Mouse (Mus musculus) embryo, embryonic 10 days (tissue): Measurements from ENCODE around the gene Sparcl1.

ENCODE experiments used
- DNase-seq: peaks from one replicate; pipeline ENCODE4 v3.0.0-alpha.2; 2015; ENCODE audit warnings: low spot score

The Sparcl1 gene

DNA sequence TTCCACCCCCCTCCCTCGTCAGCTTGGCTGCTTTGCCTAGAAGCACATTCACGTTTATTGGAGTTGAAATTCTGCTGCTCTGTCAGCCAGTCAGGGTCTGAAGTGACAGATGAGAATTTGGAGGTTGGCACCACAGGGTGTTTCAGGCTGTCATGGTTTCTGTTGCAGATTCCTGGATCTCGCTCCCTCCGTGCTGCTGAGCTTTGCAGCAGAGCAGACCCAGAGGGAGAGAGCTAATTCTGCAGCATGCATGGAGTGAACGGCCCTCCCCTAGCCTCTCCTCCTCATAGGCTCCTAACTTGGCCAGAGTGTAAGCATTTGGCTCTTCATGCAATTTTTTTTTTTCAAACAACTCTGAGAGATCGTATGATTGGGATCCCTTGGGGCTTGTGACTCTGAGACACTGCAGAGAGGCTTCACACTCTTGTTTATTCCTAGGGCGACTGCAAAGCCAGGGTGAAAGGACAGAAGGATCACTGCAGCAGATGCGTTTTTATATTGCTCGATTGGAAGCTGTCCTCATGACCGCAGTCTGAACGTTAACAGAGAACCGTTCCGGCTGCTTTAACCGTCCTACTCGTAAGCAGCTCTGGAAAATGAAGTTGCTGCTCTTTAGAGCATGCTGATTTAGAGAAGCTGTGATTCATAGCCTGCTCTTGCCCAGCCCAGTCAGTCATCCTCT lies at the start of gene Sparcl1:
Gene Sparcl1 (minus strand): TSS at position 243 of the 682 bp plus-strand sequence.
- DNase-seq: no peak

DNA sequence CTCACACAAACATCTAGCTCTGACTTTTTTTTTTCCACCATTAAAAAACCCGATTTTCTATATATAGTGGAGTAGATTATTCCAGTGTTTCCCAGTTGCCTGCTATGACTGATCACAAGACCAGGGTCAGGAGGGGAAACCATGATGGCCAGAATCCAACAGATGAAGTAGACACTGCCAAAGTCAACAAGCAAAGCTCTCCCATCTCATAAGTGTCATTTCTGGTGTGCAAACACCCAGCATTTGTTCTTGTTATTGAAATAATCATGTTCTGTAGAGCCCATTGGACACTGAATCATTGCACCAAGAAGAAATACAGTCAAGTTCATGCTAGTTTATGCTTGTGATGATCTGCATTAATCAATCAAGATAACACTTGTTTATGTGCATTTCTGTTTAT lies 47.9 kb upstream of the Sparcl1 start:
- no peak for DNase-seq

DNA sequence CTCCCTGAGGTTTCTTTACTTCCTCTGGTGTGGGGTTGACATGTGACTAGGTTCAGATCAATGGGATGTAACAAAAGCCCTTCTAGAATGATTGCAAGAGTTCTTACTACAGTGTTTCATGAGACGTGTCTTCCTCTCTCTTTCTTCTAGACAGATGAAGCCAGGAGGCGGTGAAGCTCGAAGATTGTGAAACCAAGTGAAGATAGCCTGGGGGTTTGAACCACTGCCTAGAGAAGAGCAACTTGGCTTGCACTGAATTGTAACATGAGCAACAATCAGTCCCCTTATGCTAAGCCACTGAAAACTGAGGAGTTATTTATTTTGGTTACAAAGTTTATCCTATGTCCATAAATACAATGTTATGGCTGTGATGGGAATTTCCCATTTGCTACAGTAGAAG lies 47.0 kb upstream of the Sparcl1 start:
- no peak for DNase-seq

DNA sequence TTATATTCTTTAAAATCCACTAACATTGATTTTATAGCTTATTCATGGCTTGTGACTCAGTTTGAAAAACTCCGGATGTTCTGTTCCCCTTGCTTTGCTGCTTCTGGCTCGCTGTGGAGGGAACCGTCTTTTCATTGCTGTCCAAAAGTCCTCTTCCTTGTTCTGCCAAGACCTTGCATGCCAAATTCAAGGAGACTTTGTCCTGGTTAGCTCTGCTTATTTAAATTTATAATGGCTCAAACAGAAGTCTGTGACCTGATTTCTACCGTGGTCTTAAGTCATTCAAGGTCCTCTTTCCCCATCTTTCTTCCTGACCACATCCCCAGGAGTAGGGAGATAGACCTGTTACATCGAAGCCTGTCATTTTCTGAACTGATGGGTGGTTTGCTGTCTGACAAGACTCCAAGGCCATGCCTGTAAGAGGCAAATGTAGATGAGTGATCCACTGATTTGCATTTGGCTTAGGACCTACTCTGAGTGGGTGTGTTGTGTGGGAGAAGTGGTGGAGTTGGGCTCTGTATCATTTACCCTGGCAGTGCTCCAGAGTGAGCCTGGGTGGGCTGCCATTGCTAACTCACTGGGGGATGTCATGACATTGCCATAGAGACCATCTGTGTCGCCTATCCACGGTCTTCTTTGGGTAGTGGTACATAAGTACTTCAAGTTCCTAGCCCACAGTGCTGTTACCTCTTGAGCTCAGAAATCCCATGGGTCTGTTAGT lies 45.0 kb upstream of the Sparcl1 start:
- no peak for DNase-seq

DNA sequence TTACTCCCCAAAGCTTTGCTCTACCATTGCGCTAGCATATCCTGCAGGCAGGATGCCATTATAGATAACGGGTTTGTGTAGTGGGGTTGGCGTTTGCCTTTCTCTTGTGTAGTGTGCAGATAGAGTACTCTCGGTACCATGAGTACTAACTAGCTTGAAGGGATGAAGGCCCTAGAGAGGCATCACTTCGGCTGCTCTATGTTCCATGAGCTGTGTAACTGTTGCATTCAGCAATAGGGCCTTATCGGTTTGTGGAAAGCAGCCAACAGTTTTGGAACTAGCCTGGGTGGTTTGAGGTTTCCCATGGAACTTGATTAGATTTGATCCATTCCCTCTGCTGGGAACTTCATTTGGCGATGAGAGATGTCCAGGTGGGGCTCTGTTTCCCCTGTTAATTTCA lies 44.2 kb upstream of the Sparcl1 start:
- DNase-seq: no peak

DNA sequence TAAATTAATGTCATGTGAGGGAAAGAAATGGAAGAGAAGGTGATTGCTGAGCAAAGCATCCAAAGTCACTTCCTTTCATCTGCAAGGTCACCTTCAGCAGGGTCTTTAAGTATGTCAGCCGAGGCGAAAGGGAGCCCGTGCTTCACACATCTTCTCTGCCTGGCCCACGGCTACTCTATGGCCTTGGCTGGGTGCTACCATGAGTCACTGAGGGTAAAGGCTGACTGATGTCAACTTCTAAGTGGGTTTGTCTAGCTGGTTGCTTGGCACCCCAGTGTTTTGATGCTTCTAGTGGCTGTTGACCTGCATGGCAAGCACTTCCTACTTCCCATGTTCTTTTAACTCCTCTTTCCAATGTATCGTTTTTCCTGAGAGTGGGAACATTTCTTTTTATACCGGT lies 36.7 kb upstream of the Sparcl1 start:
- no peak for DNase-seq

DNA sequence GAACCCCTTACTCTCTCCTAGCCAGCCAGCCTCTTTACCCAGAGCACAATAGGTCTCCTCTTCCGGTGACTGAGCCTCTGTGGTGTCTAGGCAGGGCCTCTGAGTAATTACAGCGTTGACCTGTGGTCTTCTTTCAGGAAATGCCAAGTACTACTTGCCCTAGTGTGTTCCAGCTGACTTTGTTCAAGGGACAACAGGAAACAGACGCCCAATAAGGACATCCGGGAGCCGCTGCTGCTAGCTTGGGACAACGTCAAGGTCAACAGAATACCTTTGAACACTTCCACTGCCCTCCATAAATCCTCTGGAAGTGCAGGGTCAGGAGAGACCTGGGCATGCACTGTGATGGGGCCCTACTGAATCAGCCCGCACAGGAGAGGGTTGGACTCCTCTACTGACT lies 35.8 kb upstream of the Sparcl1 start:
- peak; percentile 17 for DNase-seq

DNA sequence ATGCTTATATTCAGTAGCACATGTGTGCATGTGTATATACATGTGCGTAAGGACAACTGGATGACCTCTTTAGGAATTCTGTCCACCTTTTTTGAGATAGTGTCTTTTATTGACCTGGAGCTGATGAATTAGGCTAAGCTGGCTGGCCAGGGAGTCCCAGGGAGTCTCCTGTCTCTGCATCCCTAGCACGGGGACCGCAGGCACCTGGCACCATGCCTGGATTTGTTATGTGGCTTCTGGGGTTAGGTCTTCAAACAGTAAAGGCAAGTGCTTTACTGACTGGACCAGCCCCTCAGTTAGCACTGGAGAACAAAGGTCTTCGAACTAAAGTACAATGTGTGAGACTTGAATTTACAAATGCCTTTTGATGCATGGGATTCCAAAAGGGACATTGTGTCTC lies 30.5 kb upstream of the Sparcl1 start:
- no peak for DNase-seq

DNA sequence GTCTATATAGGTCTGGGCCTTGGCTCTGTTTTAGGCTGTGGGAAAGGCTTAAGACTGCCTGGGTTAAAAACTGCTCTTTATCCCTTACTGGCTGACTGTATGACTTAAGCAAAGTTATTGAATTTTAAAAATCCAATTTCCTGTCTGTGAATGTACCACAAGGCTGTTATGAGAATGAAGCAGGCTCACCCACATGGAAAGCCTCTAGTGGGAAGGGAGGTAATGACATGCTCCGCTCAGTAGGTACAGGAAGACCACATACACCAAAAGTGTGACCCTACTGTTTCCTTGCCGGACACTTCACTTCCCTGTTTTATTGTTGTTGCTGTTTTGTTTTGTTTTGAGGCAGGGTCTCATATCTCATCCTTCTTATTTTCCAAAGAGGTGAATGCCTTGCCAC lies 27.5 kb upstream of the Sparcl1 start:
- no peak for DNase-seq

DNA sequence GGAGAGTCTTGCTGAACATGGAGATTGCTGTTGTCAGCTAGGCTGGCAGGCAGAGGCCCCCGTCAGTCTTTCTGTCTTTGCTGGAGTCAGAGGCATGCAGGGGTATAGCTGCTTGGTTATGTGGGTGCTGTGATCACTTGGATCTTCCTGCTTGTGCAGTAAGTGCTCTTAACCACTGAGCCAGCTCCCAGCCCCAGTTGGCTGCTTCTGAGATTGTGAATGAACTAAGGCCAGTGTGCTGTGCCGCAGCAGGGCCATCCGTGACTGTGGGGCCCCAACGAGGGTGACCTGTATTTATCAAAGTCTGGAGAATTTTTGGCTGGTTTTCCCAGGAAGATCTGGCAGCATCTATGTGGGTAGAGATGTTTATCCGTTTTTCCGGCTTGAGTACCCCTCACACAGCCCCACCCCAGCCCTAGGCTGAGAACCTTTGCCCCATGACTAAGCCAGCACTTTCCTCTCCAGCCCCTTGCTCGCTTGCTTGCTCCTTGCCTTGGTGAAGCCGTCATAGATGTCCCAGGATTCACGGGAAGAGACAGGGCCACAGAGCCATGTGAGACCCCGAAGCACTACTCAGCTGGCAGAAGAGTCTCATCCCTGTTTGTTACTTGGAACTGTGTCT lies 24.5 kb upstream of the Sparcl1 start:
- DNase-seq: no peak

DNA sequence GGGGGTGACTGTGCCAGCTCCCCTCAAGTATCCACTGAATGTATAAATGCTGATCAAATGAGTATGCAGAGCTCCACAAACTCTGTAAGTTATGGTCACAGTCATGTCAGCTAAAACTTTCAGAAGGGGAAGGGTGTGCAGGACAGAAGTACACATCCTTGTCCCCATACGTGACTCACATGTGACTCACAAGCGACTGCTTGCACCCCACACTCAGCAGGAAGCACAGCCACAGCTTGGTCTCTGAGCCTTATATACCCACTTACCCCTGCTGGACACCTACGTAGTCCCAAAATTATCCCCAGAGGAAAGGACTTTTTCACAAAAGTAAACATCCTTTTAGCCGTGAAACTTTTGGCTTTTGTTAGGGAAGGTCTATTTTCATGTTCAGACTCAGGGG lies 20.2 kb upstream of the Sparcl1 start:
- DNase-seq: no peak

DNA sequence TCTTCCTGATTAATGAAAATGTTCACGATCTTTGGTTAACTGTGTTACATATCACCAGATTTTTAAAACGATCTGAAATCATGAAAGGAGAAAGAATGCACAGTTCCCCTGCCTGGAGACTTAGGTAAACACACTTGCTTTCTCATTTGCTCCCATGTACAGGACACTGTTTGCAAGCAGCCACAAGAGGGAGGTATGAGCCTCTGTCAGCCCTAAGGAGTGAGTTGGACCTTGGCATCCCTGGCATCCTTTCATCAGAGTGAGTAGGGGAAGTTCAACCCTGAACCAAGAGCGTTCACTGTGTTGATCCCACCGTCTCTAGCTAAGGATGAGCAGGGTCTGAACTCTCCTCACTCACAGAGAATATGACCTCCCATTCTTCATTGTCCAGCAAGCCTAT lies 18.0 kb upstream of the Sparcl1 start:
- DNase-seq: peak; percentile 58

DNA sequence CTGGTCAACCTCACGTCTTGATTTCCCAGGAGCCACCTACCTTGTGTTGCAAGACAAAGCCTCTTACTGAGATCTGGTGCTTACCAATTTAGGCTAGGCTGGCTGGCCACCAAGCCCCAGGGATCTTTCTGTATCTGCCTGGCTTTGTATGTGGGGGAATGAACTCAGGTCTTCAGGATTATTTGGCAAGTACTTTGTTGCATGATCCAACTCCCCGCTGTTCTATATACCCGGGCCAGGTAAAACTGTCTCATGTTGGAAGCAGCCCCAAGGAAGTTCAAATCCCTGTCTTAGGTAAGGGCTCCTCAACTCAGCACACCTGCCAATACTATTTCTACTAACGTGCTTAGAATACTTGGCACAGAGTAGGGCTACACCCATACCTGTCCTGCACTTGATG lies 17.4 kb upstream of the Sparcl1 start:
- DNase-seq: no peak

DNA sequence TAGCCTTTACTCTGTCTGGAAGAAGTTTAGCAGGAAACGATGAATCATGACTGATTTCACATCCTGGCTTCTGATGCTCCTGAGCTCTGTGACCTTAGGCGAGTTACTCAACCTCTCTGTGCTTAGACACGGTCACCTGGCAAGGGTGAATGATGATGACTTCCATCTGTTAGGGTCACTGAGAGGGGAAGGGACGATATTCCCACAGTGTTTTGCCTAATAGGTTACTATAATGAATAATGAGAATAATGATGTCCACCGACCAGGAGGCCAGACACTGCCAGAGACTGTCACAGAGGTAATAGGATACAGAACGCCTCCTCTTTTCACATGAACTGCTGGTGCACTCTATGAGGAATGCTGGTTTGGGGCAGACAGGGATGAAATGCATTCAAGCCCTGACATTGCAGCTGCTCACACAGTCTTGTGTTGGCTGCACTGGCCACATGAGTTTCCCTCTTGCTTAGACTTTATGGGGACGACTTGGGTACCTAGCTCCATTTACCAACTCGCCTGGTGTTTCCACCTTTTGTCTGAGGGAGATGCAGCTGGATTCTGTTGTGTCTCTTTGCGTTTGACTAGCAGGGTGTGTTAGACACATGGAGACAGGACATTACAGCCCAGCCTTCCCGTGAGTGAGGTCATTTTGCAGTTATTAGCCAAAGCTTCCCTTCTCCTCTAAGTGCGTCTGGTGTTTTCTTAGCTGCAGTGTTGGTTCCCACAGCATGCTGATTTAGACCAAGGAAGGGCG lies 14.9 kb upstream of the Sparcl1 start:
- peak; percentile 62 for DNase-seq

DNA sequence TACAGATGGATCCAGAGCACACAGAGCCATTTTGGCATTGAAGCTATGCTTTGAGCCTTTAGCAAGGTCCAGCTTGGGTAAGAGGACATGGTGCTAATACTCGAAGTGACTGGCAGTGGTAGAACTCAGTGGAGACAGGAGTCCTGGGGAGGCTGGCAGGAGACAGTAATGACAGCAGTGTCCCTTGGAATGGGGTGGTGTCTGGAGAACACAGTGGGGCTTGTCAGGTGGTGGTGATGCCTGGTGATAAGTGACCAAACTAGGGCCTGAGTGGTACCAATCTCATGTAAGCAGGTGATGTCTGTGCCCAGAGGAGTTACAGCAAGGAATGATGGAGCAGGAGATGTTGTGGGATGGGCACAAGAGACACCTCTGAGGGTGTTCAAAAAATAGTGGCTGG lies 13.8 kb upstream of the Sparcl1 start:
- DNase-seq: no peak

DNA sequence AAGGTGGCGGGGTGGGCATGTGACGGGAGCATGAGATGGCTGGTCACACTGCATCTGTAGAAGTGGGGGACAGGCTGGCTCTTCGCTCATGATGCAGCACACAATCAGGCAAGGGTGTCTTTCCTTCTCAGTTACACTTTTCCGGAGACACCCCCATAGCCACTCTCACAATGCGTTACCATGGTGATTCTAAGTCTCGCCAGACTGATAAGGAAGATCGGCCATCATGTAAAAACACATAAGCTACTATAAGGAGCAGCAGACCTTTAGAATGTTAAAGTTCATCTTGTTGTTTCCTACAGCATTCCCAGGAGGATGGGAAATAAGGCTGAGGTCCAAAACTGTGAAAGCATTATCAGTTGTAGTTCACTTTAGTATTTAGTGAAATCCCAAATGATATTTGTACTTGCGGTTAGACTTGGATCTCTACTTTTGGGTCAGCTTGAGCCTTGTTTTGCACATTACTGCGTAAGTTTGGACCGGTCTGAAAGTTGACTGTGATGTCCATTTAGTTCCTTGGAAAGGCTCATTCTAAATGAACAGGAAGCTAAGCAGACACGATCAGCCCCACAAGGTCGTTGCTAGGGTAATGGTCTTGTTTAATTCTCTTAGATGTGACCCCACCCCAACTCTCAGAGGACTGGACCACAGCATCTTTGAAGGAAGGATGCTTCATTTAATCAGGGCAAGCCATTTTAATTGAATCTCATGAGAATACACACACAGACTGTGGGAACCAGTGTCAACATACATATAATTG lies 13.2 kb upstream of the Sparcl1 start:
- DNase-seq: no peak

DNA sequence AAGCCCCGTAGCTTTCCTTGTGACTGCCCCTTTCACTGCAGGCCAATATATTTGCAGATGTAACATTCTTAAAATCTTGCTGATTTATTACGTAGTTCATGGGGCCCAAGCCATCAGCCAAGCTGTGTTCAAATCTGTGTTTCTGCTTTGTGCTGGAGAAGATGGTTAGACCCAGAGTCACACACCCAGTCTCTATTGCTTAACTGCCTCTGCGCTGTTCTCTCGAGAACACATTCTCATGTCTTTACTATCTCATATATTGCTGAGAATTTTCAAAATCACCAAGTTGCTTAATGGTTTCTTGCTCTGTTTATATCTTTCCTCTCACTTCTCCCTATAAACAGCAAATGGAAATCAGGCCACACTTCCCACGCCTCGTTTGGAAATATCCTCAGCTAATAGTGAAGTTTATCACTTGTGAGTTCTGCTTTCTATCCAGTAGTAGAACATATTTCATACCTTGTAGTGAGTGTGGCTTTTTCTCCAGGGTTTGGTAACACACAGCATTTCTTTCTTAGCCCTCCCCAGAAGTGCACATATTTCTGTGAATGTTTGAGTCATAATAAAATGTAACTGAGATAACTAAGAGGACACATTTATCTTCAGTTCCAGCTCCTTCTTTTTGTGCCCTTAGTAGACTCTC lies 10.6 kb upstream of the Sparcl1 start:
- DNase-seq: no peak

DNA sequence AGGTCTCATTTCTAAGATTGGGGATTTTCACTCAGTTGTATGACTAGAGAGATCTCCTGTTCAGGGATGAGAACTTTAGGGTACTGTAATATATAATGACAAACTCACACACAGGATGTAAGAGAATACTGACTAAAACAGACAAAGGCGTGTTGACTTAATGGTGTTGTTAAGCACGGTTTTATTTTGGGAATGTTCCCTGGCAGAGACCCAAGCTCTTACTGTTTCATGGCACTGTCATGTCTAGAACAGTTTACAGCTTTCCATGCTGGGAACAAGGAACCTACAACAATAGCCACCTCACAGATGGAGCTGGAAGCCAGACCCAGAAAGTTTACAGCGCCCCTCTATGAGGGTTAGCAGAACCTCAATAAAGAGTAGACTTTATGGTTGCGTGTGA lies 2.4 kb upstream of the Sparcl1 start:
- DNase-seq: no peak

DNA sequence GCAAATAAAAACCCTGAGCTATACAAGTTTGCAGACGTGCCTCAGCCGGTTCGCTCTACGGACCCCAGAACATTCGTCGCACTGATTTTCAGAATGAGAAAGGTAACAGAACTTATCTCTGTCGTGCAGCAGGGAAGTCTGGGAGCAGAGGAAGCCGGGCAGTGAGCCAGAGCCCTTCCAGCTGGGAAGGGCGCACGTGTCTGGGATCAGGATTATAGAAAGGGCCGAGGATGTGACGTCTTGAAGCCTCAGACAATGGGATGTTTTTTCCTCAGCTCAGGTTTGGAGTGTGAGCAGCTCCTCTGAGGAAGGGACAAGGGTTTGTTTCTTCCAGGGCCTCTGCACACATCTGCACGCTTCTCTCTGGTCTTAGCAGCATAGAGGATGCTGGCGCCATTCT lies 1.6 kb upstream of the Sparcl1 start:
- no peak for DNase-seq

DNA sequence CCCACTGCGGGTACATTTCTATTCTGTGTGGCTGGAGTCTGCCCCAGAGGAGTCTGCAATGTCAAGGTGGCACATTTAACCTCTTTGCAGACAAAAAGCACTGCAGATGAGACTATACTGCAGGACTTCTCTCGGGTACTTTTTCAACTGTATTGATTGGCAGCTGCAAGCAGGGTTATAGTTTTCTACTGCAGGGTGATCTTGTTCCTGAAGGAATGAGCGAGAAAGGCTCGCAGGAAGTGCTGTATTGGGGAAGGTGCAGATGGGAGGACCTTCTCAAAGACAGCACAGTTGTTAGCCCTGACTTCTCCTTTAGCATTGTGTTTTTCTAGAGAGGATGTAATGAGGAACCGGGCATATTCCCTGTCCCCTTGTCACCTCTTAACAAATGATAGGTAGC lies 1.0 kb downstream of the Sparcl1 start:
- DNase-seq: no peak

DNA sequence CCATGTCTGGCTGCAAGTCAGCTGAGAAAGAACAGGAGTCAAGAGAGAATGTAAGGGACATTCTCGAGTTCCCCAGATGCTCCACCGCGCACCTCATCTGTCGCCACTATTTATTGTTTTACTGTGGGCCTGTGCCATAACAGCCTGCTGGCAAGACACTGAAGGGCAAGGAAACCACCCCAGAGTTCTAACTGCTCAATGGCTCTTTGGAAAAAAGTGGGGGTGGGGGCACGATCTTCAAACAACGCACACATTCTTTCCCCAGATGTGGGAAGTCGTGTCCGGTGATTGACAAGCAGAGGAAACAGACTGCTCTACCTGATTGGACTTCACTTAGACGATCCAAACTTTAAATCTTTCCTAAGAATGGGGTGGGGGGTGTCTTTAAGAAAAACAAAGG lies 1.5 kb downstream of the Sparcl1 start:
- peak; percentile 66 for DNase-seq
